Mouse (Mus musculus): ENCODE measurements around the gene Tmem116. TPM values are rescaled to one million over a fixed set of nuclear protein-coding genes. Genes with fewer than 3 reads are reported as not detected.

The Tmem116 gene
- total RNA-seq, 1 experiment from 2014 or later = 0.35 TPM

DNA sequence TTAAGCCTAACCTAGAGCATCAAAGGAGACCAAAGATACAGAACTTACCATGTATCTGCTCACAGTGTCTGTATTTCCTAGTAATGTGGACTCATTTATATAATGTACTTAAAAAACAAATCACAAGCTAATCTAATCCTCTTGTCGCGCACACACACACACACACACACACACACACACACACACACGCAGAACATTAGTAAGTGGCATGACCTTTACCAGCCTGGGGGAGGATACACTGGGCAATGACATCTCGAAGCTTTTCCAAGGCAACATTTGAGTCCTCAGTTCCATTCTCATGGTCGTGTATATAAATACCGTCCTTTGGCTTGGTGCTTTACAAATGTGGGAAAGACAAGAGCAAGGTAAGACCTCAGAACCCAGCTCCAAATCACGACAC, 74.8 kb downstream of the Tmem116 start:
- no peak for ATAC-seq (ENCODE audit: extremely low read depth, insufficient number of reproducible peaks, low FRiP score, poor library complexity, severe bottlenecking)

DNA sequence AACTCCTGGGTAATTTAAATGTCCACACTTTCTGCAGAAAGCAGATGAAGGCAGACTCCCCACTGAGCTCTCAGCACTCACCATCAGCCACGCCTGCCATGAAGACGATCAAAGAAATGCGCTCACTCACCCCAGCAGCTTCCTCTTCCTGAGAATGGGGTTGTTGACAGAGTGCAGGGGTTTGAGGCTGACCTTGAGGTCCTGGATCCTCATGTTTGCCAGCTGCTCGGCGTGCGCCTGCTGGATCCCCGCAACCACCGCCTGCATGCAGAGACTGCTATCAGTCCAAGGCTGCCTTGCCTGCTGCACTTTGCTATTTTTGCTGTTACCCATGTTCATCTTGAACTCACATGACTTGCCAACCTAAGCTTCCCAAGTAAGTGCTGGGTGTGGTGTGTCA, 75.3 kb downstream of the Tmem116 start:
- ATAC-seq (ENCODE audit: extremely low read depth, insufficient number of reproducible peaks, low FRiP score, poor library complexity, severe bottlenecking) = no peak

DNA sequence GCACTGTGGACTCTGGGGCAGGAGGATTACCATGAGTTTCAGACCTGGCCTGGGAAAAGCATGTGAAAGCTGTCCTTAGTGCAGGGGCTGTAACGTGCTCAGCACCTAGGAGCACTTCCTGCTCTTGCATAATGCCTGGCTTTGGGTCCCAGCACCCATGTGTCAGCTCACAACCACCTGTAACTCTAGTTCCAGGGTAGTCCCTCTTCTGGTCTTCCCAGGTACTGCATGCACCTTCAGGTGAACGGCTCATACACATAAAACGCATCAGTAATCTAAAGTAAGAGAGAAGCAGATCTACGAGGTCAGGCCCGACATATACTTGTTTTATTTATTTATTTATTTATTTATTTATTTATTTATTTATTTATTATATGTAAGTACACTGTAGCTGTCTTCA, 82.8 kb downstream of the Tmem116 start:
- ATAC-seq (ENCODE audit: extremely low read depth, insufficient number of reproducible peaks, low FRiP score, poor library complexity, severe bottlenecking) = 0 out of 2 replicates have a peak, but pooled peaks have one; percentile 23

DNA sequence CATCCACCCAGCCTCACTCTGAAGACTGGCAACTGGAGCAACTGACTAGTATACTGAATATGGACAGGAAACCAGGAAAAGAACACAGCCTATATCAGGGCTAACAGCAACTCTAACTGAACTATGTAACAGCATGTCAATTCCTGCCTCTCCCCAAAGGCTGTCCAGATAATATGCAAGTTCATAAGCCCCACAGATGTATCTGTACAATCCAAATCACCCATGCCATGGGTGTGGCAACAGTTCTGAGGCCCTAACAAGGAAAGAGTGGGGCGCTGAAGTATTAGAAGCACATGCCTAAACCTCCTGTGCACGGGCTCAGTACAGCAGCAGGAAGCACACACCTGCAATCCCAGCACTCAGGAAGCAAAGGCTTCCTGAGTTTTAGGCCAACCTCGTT, 83.4 kb downstream of the Tmem116 start:
- ATAC-seq (ENCODE audit: extremely low read depth, insufficient number of reproducible peaks, low FRiP score, poor library complexity, severe bottlenecking) = no peak

DNA sequence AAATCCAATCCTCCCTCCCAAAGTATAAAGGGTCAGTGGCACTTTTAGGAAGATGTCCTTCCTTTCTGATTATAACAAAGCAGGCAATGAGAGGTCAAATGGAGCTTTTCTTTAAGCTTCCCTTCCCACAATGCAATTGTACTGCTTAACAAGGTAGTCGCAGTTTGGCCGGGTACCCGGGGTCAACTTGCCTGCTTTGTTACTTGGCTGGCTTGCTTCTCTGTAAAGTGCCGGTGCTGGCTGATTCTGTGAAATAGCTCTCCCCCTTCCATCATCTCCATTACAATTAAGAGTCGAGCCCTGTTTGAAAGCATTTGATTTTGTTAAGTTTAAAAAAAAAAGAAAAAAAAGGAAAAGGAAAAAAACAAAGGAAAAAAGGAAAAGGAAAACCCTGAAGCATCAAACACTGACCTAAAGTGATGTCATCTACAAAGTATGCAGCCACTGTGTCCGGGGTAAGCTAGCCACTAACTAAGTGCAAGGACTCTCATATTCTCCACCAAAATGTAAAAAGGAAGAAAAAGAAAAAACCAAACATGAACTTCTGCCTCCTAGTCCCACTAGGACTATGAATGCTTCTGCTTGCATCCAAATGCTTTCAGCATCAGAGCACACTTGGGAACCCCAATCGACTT, 85.3 kb downstream of the Tmem116 start:
- ATAC-seq (ENCODE audit: extremely low read depth, insufficient number of reproducible peaks, low FRiP score, poor library complexity, severe bottlenecking) = no peak

DNA sequence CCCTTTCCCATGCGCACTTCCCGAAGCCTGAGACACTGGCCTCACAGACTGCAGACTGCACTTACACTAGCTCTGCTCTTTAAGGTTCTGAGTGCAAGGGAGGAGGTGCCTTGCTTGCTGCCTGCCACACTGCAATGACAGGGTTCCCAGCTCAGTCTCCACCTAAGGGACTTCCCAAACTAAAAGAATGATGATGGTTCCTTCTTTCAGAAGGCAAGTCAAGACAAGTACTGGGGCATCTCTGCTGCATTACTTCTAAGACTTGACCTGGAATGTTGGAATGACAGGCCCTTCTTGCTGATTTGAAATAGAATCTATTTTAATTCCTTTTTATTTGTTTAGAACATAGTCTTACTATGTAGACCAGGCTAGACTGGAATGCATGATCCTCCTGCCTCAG, 85.9 kb downstream of the Tmem116 start:
- ATAC-seq (ENCODE audit: extremely low read depth, insufficient number of reproducible peaks, low FRiP score, poor library complexity, severe bottlenecking) = no peak

DNA sequence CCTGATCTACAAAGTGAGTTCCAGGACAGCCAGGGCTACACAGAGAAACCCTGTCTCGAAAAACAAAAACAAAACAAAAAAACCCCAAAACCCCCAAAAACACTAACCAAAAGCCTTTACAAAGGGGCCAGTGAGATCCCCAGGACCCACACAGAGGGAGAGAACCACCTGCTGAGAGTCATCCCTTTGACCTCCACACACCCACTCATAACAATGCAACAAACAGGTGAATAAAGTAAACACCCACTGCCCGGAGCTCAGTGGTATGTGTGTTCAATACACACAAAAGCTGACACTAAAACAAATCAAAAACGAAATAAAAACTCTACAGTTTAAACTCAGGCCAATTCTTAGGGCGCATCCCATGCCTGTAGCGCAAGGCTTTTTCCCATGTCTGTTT, 88.4 kb downstream of the Tmem116 start:
- no peak for ATAC-seq (ENCODE audit: extremely low read depth, insufficient number of reproducible peaks, low FRiP score, poor library complexity, severe bottlenecking)

DNA sequence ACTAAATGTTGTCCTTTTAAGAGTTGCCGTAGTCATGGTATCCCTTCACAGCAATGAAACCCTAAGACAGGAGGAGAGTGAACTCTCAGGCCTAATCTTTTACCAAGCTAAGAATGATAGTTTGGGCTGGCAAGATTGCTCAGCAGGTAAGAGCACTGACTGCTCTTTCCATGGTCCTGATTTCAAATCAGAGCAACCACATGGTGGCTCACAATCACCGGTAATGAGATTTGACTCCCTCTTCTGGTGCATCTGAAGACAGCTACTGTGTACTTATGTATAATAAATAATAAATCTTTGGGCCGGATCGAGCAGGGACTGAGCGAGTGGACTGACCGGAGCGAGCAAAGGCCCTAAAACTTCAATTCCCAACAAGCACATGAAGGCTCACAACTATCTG, 89.5 kb downstream of the Tmem116 start:
- ATAC-seq (ENCODE audit: extremely low read depth, insufficient number of reproducible peaks, low FRiP score, poor library complexity, severe bottlenecking) = no peak

DNA sequence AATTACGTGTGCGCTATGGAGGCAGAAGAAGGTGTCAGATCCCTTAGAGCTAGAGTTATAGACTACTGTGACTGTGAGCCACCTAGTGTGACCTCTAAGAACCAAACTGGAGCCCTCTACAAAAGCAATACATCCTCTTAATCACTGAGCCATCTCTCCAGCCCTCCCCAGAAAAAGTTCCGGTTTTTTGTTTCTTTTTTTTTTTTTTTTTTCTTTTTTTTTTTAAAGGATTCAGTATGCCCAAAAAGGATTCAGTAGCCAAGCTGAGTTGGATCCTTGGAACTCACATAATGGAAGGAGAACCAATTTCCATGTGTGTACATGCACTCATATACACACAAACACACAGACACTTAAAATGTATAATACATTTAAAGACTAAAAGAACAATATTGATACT, 91.7 kb downstream of the Tmem116 start:
- ATAC-seq (ENCODE audit: extremely low read depth, insufficient number of reproducible peaks, low FRiP score, poor library complexity, severe bottlenecking) = no peak

DNA sequence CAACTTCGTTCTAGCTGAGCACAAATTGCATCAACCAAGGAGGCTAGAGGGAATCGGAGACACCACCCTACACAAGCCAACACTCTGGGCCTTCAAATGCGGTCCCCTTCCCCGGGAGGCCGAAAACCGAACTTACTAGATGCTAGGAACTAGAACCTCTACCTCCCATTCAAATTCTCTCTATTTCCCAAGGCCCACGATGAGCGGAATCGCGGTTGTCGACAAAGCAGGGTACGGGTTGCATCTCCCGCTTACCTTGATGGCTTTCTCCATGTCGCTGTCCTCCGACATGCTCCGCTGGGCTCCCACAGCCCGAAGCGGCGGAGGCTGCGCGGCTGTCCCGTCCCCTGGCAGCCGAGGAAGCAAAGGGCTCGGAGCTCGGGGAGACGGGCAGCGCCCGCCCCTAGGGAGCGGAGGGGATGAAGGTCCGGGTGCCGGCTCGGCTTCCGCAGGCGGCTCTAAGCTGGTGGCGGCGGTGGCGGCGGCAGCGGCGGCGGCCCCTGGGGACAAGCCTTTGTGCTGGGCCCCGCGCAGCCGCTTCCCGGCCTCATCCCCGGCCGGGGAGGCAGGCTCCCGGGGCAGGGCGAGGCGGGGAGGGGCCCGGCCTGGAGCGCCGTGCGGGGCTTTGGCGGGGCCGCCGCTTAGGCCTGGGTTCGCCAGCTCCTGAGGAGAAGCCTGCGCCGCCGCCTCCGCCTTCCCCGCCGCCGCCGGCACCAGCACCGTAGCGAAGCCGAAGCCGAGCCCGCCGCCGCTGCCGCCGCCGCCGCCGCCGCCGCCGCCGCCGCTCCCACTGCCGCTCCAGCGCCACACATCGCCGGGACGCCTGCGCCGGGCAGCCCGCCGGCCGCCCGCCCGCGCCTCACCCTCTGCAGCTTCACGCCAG, 93.5 kb downstream of the Tmem116 start, which contains the start of the genes Adam1a and Gm42878:
Gene Adam1a (minus strand): TSS at position 573 of the 883 bp plus-strand sequence.
Gene Gm42878 (minus strand): TSS at position 573 of the 883 bp plus-strand sequence.
- no peak for ATAC-seq (ENCODE audit: extremely low read depth, insufficient number of reproducible peaks, low FRiP score, poor library complexity, severe bottlenecking)

DNA sequence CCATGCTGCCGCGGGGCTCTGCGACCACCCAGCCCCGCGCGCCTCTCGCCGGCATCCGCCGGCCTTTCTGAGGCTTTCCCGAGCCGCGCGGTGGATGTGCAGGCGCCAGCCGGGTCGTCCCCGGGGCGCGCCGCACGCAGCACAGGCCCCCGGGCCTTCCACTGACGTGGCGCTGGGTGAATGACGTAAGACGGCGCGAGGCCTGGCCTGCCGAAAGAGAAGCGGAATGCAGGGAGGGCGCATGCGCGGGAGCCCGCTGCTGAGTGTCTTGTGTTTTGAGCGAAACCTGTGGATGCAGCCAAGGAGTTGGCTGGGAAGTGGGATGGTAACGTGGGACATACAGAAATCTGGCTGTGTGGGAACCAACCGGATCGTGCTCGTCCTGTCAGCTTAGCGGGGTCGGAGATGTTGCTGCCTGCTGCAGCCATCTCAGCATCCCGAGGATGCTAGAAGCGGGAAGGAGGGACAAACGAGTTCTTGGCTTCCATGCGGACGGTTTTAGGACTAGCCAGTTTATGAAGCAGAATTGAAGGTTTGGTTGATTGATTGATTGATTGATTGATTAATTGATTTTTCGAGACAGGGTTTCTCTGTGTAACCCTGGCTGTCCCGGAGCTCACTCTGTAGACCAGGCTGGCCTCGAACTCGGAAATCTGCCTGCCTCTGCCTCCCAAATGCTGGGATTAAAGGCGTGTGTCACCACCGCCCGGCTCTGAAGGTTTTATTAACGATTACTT, 94.3 kb downstream of the Tmem116 start, which contains the start of gene Mapkapk5:
Gene Mapkapk5 (minus strand): TSS at position 113 of the 737 bp plus-strand sequence.
- ATAC-seq (ENCODE audit: extremely low read depth, insufficient number of reproducible peaks, low FRiP score, poor library complexity, severe bottlenecking) = peak; percentile 85

DNA sequence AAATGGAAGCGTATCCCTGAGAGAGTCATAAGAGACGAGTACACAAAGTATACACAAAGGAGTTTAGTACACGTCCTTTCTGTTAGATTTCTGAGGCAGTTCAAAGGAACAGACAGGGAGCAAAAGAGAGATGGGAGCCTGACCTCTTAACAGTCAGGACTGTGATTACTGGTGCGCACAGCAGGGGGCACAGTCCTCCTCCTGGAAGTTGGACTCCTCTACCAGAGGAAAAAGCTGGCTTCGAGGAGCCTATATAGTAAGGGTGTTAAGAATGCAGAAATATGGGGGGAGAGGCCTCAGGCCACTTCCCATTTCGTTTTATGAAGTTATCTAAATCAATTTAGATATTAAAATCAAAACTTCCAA, 94.8 kb downstream of the Tmem116 start:
- ATAC-seq (ENCODE audit: extremely low read depth, insufficient number of reproducible peaks, low FRiP score, poor library complexity, severe bottlenecking) = peak; percentile 39; the same call in 1 of the 2 replicates

DNA sequence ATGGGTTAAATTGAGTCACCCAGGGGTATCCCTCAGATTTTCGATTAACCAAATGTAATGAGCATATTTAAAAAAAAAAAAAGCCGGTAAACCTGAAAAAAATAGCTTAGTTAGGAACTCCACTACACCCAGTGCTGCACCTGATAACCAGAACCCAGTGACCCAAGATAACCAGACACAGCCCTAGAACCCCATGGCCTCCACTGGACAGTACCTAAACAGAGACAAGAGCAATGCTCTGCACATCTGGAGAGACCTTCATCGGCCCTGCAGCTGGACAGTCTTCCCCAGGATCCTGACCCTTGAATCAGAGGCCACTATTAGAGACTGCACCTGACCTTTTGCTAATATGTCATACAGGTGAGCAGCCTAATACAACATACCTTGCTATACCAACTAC, 95.4 kb downstream of the Tmem116 start:
- ATAC-seq (ENCODE audit: extremely low read depth, insufficient number of reproducible peaks, low FRiP score, poor library complexity, severe bottlenecking) = no peak

DNA sequence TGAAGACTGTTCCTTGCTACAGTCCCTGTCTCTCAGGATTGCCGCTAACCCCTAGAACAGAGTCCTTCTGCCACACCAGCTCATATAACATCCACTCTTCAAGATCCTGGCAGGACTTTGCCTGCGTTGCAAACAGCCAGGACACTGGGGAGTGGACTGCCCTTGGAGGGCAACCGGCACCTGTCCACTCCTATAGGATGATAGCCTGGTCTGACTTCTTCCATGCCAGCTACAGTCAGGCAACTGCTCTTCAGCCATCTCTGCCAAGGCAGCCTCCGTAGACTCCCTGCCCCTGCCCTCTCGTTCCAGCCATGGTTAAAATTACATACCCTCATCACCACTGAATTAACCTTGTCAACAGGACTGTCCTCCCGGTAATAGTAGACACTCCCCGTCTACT, 97.5 kb downstream of the Tmem116 start:
- ATAC-seq (ENCODE audit: extremely low read depth, insufficient number of reproducible peaks, low FRiP score, poor library complexity, severe bottlenecking) = no peak

DNA sequence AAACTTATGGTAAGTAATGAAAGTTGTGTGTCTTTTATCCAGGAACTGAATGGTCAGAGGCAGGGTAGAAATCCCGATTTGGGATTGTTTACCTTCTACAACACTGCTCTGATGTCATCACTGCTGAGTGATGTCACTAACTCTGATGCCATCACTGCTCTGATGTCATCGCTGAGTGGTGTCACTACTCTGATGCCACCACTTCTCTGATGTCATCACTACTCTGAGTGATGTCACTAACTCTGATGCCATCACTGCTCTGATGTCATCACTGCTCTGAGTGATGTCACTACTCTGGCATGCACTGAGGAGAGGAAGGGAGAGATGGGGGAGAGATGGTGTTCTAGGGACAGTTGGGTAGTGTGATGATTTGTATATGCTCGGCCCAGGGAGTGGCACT, 110.7 kb downstream of the Tmem116 start:
- no peak for ATAC-seq (ENCODE audit: extremely low read depth, insufficient number of reproducible peaks, low FRiP score, poor library complexity, severe bottlenecking)

DNA sequence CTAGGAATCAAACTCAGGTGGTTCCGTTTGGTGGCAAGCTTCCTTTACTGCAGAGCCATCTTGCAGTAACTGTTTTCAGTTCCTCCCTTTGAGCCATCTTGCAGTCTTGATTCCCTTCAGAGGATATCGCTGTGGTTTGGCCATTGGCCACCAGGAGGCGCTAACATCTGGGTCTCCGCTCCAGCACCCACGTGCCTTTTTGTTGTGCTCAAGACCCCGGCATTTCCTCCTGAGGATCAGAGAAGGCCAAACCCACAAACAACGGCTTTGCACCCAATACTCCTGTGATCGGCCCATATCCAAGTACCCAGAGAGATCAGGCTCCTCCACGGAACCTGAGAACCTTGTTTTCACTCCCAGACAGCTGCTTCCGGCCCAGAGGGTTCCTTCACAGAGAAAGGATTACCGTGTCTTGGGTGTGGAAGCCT, 112.8 kb downstream of the Tmem116 start:
- ATAC-seq (ENCODE audit: extremely low read depth, insufficient number of reproducible peaks, low FRiP score, poor library complexity, severe bottlenecking) = peak; percentile 92

DNA sequence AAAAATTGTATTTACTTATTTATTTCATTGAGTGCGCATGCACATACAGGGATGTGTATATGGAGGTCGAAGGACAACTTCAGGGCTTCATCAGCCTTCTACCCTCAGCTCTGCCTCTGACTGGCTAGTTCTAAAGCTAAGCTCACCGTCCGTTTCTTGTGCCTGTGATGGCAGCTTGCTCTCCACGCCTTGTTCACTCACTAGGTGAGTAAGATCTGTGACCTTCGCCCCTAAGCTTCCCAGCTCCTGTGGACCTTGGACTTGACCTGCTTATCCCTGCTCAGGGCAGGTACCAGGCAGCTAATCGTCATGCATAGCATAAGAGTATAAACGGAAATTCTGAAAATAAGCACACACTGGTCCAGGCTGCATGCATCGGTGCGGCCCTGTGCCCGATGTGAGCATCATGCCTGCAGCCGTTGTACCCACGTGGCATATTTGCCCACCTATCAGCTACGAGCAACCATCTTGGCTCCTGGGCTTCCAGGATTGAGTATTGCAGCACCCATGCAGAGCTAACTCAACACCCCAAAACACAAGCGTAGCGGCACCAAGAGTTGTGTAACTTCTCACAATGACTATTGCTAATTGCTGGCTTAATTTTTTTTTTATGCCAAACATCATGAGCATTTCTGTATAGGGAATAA, 114.5 kb downstream of the Tmem116 start:
- no peak for ATAC-seq (ENCODE audit: extremely low read depth, insufficient number of reproducible peaks, low FRiP score, poor library complexity, severe bottlenecking)

DNA sequence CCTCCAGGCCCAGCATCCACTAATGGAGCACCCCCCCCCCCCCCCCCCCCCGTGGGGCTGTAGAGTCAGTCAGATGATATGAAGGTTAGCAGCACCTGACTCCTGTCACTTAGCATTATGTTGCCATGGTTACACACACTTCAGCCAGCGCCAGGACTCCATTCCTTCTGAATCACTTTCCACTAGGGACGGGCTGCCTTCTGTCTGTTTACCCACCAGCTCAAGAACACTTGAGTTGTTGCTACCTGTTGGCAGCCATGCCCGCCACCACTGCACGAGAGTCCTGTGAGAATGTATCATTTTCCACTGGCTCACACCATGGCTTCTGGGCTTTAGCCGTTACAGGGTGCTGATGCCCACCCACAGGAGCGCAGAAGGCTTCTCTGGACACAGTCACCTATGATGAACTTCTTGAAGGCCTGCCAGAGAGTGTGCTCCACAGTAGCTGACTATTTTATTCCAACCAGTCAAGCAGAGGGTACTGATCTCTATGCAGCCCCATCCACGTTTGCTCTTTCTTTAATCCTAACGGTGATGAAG, 118.3 kb downstream of the Tmem116 start:
- no peak for ATAC-seq (ENCODE audit: extremely low read depth, insufficient number of reproducible peaks, low FRiP score, poor library complexity, severe bottlenecking)

DNA sequence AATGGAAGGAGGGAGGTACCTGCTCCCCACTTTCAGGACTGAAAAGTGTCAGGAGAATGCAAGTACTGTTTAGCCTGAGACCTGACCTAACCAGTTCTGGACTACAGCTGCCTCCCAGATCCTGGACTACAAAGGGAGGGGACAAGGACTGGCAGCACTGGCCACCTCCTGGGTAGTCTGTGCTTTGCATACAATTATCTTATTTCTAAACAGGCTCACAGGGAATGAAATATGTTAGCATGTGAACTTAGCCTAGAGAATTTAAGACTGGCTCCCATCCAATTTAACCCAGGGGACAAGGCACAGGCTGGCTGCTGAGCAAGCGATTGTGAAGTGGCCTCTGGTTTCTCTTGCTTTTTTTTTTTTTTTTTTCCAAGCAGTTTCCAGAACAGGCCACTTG, 119.1 kb downstream of the Tmem116 start:
- ATAC-seq (ENCODE audit: extremely low read depth, insufficient number of reproducible peaks, low FRiP score, poor library complexity, severe bottlenecking) = no peak

Data from neutrophil, adult 5-6 weeks (primary cell).